Mouse (Mus musculus) liver, embryonic 15.5 days (tissue): Measurements from ENCODE around the gene Tril. TPM values are rescaled to one million over a fixed set of nuclear protein-coding genes. Genes with fewer than 3 reads are reported as not detected.

Source experiments
- ATAC-seq: fragments of 200-750 bp; cut with Nextera tagmentation; 2 replicates; pipeline ENCODE4 v1.8.0; 2017; ENCODE audit warnings: moderate number of reproducible peaks, mild to moderate bottlenecking, moderate library complexity; ENCODE audit not compliant: insufficient read depth
- H3K27ac ChIP-seq: fragments of 300-500 bp; sonication (generic); replicated peaks from 2 replicates; pipeline ENCODE4 v1.5.1; 2015; ENCODE audit warnings: mild to moderate bottlenecking, inconsistent platforms
- H3K27me3 ChIP-seq: fragments of 300-500 bp; sonication (generic); 2 replicates; pipeline ENCODE4 v1.6.1; 2015; ENCODE audit warnings: mild to moderate bottlenecking, inconsistent platforms
- H3K36me3 ChIP-seq: fragments of 300-500 bp; sonication (generic); replicated peaks from 2 replicates; pipeline ENCODE4 v1.6.1; 2015; ENCODE audit warnings: moderate library complexity, mild to moderate bottlenecking, inconsistent platforms
- H3K4me1 ChIP-seq: fragments of 300-500 bp; sonication (generic); replicated peaks from 2 replicates; pipeline ENCODE4 v1.6.1; 2015; ENCODE audit warnings: inconsistent platforms
- H3K4me2 ChIP-seq: fragments of 300-500 bp; sonication (generic); 2 replicates; pipeline ENCODE4 v1.6.1; 2015; ENCODE audit warnings: moderate library complexity, mild to moderate bottlenecking, inconsistent platforms
- H3K4me3 ChIP-seq: fragments of 300-500 bp; sonication (generic); replicated peaks from 2 replicates; pipeline ENCODE4 v1.5.1; 2015; ENCODE audit warnings: mild to moderate bottlenecking, inconsistent platforms
- H3K9ac ChIP-seq: fragments of 300-500 bp; sonication (generic); 2 replicates; pipeline ENCODE4 v1.6.1; 2015; ENCODE audit warnings: moderate library complexity, mild to moderate bottlenecking, inconsistent platforms
- H3K9me3 ChIP-seq: fragments of 300-500 bp; sonication (generic); replicated peaks from 2 replicates; pipeline ENCODE4 v1.6.1; 2016; ENCODE audit warnings: inconsistent platforms
- WGBS: fragments of 180-500 bp; shearing (Covaris S2); methylation state at CpG from one replicate; pipeline ENCODE4 v1.1.7; 2015; ENCODE audit warnings: mixed read lengths; ENCODE audit not compliant: insufficient replicate concordance; 5-methylcytosine and 5-hydroxymethylcytosine counted together
- polyA plus RNA-seq: library from polyadenylated mRNA; unstranded; fragments of >200 nt; fragmentation: Nextera tagmentation; extraction: Ambion mirVana; gene quantifications from 2 replicates; pipeline ENCODE4 v1.2.1, GENCODE M21; 2015

The Tril gene
- 0.37 and 0.45 TPM in 2 replicates for polyA plus RNA-seq

DNA sequence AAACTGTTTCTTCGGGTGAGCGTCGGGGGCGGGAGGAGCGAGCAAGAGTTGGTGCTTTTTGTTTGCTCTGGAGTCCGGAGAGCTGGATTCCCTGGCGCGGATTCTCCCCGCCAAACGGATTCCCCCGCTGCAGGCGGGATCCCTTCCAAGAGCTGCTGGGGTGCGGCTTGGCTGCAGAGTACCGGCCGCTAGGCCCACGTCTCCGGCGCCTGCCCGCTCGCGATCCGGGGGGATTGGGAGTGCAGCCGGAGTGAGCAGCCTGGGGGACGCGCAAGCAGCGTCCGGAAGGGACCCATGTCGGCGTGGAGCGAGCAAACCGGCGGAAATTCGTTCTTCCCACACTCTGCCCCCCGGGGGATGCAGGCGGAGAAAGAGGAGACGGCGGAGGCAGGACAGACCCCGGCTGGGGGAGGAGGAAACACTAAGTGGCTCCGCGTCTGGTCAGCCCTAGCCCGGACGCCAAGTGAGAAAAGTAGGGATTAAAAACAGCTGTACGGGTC lies at the start of gene Tril:
Tril (minus strand) TSS at position 345 of the 500 bp plus-strand sequence.
- Histone ChIP-seq H3K4me1 (peaks cover 17% of the 10 kb centered on the region; the same call in 1 of the 2 replicates), H3K36me3 (no peaks in the 10 kb centered on the region), H3K9ac (no peak within 1 kb of the TSS), H3K9me3 (no peaks in the 10 kb centered on the region), H3K4me2 (peak within 1 kb of the TSS; percentile 59), H3K27me3 (peaks cover 94% of the 10 kb centered on the region), H3K4me3 (peak within 1 kb of the TSS; percentile 34), H3K27ac (no peak within 1 kb of the TSS)
- ATAC-seq, result no peak
- WGBS, result under 1% methylated on average over 43 of the region's 43 CpGs

DNA sequence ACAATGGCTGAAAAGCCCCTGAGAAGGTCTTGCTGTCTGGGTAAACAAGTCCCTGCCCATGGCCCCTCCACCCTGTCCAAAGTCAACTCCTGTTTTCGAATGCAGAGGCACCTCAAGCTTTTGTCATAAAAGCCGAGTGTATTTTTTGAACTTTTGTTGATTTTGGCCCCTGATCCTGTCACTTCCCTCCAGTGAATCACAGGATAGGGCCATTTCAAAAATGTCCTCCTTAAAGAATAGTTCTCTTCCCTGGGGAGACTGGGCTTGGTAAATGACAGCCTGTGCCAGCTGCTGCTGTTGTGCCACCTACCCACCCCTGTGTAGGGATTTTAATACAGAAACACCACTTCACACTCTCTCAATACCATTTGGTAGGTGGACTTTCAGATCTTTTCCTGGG lies 42.4 kb upstream of the Tril start:
- Histone ChIP-seq H3K4me1 (no peaks in the 10 kb centered on the region), H3K9ac (no peak overlapping the region), H3K27ac (no peak overlapping the region), H3K27me3 (no peaks in the 10 kb centered on the region), H3K4me2 (no peak overlapping the region), H3K36me3 (no peaks in the 10 kb centered on the region), H3K9me3 (no peaks in the 10 kb centered on the region), H3K4me3 (no peak overlapping the region)
- ATAC-seq, result no peak
- 39% methylated on average over 2 of the region's 2 CpGs for WGBS

GRCm38 (mm10) chr6:53859106-53859505 lies 38.5 kb upstream of the Tril start:
- no peaks in the 10 kb centered on the region for H3K4me1 ChIP-seq
- no peak overlapping the region for H3K4me3 ChIP-seq
- no peaks in the 10 kb centered on the region for H3K9me3 ChIP-seq
- WGBS, result 31% methylated on average over 1 of the region's 1 CpGs
- H3K36me3 ChIP-seq, result no peaks in the 10 kb centered on the region
- no peak overlapping the region for H3K9ac ChIP-seq
- no peak overlapping the region for H3K4me2 ChIP-seq
- no peaks in the 10 kb centered on the region for H3K27me3 ChIP-seq
- H3K27ac ChIP-seq, result no peak overlapping the region
- ATAC-seq, result no peak

DNA sequence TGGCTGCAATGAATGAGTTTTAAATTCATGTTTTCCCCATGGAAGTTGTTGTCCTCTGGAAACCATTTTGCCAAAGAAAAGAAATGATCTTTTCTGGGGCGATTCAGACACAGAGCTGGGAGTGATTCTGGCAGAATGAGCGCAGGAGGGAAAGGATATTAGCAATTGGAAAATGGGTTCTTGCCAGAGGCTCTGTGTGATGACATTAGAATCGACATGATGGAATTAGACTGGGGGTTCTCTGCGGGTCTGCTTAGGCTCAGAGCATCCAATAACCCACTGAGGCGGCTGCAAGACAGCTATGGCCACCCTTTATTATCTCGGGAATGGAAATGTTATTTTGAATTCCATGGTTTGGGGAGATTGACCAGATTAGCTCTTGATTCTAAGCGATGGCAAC lies 37.2 kb upstream of the Tril start:
- Histone ChIP-seq H3K4me3 (no peak overlapping the region), H3K4me1 (no peaks in the 10 kb centered on the region), H3K36me3 (no peaks in the 10 kb centered on the region), H3K9me3 (no peaks in the 10 kb centered on the region), H3K27me3 (no peaks in the 10 kb centered on the region), H3K9ac (no peak overlapping the region), H3K27ac (no peak overlapping the region), H3K4me2 (no peak overlapping the region)
- ATAC-seq, result no peak
- WGBS, result 55% methylated on average over 7 of the region's 7 CpGs

DNA sequence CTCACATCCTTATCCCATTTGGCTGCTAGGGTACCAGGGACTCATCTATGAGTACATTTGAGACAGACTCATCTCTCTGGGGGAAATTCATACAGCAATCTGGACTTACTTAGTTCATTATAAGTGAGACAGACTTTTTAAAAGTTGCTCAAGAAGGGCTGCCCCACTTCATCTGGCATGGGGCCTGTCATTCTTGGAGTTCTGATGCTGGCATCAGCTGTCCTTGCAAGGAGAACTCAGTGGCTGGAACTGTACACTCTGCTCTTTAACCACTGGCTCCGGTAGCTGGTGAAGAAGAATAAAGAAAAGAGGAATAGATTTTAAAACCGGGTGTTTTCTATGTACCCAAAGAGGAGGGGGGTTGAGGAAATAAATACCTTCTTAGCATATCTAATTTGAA lies 36.1 kb upstream of the Tril start:
- Histone ChIP-seq H3K4me1 (no peaks in the 10 kb centered on the region), H3K27me3 (no peaks in the 10 kb centered on the region), H3K27ac (no peak overlapping the region), H3K36me3 (no peaks in the 10 kb centered on the region), H3K9me3 (no peaks in the 10 kb centered on the region), H3K4me2 (no peak overlapping the region), H3K4me3 (no peak overlapping the region), H3K9ac (no peak overlapping the region)
- ATAC-seq, result no peak
- WGBS, result 56% methylated on average over 2 of the region's 2 CpGs

DNA sequence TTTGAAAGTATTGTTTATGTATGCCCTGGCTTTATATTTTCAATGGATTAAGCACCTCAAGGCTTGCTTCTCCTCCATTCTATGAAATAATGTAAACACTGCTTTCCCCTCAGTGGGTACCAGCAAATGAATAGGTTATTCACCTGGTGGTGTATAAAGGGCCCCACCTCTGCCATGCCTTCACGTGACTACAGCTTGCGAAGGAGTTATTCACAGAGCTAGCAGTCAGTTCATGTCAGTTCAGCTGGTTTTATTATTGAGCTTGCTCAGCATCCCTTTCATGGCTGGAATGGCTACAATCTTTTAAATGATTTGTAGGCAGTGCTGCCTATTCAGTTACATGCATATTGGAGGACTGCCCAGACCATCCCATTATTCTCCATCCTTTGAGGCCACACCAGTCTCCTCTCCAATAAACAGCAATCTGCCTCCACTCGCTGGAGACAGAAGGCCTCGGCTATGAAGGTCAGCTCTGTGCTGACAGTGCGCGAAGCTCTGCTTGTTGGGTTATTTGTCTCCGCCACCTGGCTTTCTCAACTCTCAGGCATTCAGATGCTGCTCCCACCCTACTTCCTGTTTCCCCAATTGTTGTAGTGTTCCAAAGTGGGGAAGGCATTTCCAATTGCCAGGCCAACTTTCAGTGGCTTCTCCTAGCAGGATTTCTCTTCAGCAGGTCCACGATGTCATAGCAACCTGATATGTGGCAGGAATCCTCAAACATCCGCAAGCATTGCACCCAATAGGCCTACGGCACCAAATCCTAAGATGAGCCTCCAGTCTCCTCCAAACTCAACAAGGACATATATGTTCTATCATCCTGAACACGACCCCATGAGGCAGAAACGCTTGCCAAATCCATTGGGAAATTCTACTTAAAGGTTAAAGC lies 34.6 kb upstream of the Tril start:
- Histone ChIP-seq H3K27ac (no peak overlapping the region), H3K27me3 (no peaks in the 10 kb centered on the region), H3K4me3 (no peak overlapping the region), H3K4me2 (no peak overlapping the region), H3K36me3 (no peaks in the 10 kb centered on the region), H3K9me3 (no peaks in the 10 kb centered on the region), H3K4me1 (no peaks in the 10 kb centered on the region), H3K9ac (no peak overlapping the region)
- no peak for ATAC-seq
- WGBS, result 72% methylated on average over 12 of the region's 12 CpGs

DNA sequence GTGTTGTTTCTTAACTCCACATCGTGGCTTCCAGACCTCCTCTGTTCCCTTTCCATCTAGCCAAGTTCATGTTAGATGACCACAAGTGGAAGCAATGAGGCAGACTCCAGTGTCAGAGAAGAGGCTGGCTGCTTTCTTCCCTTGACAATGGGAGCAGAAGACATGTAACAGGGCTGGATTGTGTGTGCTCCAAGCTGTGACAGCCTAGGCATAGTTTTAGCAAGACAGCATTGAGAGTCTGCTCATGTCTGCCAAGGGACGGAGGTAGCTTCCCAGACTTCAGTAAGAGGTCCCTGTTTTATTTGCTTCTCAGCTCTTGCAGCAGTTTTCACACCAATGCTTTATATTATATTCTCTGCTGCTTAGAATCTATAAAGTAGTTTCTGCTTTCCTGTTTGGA lies 33.6 kb upstream of the Tril start:
- Histone ChIP-seq H3K36me3 (no peaks in the 10 kb centered on the region), H3K4me3 (no peak overlapping the region), H3K9ac (no peak overlapping the region), H3K4me1 (no peaks in the 10 kb centered on the region), H3K27ac (no peak overlapping the region), H3K9me3 (no peaks in the 10 kb centered on the region), H3K27me3 (no peaks in the 10 kb centered on the region), H3K4me2 (no peak overlapping the region)
- ATAC-seq, result no peak
- 47% methylated on average over 2 of the region's 2 CpGs for WGBS

DNA sequence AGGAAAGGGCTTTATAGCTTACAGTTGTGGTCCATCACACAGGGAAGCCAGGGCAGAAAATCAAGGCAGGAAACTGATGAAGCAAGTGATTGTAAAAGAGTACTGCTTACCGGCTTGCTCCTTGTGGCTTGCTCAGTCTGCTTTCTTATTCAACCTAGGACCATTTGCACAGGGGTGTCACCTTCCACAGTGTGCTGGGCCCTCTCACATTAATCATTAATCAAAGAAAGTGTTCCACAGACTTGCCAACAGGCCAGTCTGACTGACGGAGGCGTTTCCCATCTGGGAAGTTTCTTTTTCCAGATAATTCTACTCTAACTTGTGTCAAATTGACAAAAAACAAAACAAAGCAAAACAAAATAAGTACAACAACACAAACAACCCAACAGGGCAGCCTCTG lies 32.9 kb upstream of the Tril start:
- whole genome bisulfite sequencing, result 41% methylated on average over 3 of the region's 3 CpGs
- Histone ChIP-seq H3K4me3 (no peak overlapping the region), H3K27ac (no peak overlapping the region), H3K9ac (no peak overlapping the region), H3K4me2 (no peak overlapping the region), H3K4me1 (no peaks in the 10 kb centered on the region), H3K9me3 (no peaks in the 10 kb centered on the region), H3K27me3 (no peaks in the 10 kb centered on the region), H3K36me3 (no peaks in the 10 kb centered on the region)
- no peak for ATAC-seq

DNA sequence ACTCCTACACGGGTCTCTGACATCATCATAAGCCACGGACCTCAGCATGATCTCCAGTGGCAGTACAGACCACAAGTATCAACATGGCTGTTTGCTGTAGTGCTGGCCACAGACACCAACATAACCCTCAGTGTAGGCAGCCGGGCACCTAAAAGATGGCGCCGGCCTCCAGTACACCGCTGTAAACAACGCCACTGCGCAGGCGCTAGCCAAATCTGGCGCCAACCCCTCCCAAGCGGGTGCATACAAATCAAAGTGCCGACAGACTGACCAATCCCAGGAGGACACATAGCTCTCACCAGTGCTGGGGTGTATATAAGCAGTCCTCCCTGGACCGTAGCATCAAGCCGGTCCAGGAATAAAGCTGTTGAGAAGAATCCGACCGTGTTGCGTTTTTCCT lies 24.0 kb upstream of the Tril start:
- H3K4me1 ChIP-seq, result no peaks in the 10 kb centered on the region
- no peak for ATAC-seq
- no peak overlapping the region for H3K4me2 ChIP-seq
- H3K36me3 ChIP-seq, result no peaks in the 10 kb centered on the region
- 80% methylated on average over 17 of the region's 17 CpGs for WGBS
- H3K27me3 ChIP-seq, result no peaks in the 10 kb centered on the region; the same call in 1 of the 2 replicates
- no peaks in the 10 kb centered on the region for H3K9me3 ChIP-seq
- H3K9ac ChIP-seq, result no peak overlapping the region
- H3K4me3 ChIP-seq, result no peak overlapping the region
- H3K27ac ChIP-seq, result no peak overlapping the region

GRCm38 (mm10) chr6:53825213-53825612 lies 4.6 kb upstream of the Tril start:
- Histone ChIP-seq H3K27ac (no peak overlapping the region), H3K27me3 (peaks cover 51% of the 10 kb centered on the region), H3K36me3 (no peaks in the 10 kb centered on the region), H3K4me3 (no peak overlapping the region), H3K4me2 (no peak overlapping the region), H3K9me3 (no peaks in the 10 kb centered on the region), H3K4me1 (no peaks in the 10 kb centered on the region), H3K9ac (no peak overlapping the region)
- WGBS, result 43% methylated on average over 4 of the region's 4 CpGs
- no peak for ATAC-seq

- WGBS, result 3% methylated on average over 18 of the region's 18 CpGs
- H3K9me3 ChIP-seq, result no peaks in the 10 kb centered on the region
- peak overlapping the region; percentile 34 for H3K4me3 ChIP-seq
- peaks cover 17% of the 10 kb centered on the region; the same call in 1 of the 2 replicates for H3K4me1 ChIP-seq
- peaks cover 90% of the 10 kb centered on the region for H3K27me3 ChIP-seq
- H3K36me3 ChIP-seq, result no peaks in the 10 kb centered on the region
- no peak overlapping the region for H3K27ac ChIP-seq
- ATAC-seq, result no peak
- no peak overlapping the region for H3K9ac ChIP-seq
- H3K4me2 ChIP-seq, result peak overlapping the region; percentile 59
Measured at GRCm38 (mm10) chr6:53821041-53821501, 441 bp upstream of the Tril start.
